Comparison of ENCODE assay signal across 8 mouse cellular contexts in the genomic region with DNA sequence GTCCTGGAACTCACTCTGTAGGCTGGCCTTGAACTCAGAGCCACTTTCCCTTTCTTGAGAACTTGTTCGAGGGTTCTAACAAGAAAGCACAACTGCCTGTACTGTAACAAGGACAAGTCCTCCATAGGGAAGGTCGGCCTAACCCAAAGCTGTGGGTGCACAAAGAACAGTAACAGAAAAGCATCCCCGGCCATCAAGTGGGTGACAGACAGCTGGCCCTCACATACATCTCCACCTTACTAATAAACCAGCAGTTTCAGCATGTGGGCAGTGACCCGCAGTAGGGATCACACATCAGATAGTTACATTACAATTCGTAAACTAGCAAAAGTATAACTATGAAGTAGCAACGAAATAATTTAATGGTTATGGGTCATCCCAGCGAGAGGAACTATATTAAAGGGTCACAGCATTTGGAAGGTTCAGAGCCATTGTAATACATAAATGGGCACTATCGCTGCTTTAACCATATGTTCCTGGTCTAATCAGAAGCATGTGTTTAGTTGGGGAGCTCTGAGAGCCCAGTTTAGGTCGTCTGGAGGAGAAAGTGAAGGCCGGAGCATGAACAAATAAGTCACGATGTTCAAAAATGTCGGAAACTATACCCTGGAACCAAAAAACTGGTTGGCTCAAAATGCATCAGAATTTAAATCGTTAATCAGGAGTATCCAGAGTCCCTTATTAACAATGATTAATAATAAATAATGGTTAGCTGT. TPM values are rescaled to one million over a fixed set of nuclear protein-coding genes. Genes with fewer than 3 reads are reported as not detected.
DNase-seq lines count a peak whose midpoint lies in the region; ATAC-seq and TF ChIP-seq lines count a peak whose summit lies in the region.

No protein-coding gene starts in this region.

- H3K4me2 ChIP-seq in hindbrain, embryonic 14.5 days (replicated peaks) = peak overlapping the region; percentile 87
- peak overlapping the region; percentile 73 for H3K4me2 ChIP-seq in midbrain, postnatal 0 days (ENCODE audit: low read depth, low read length, poor library complexity, severe bottlenecking)

- H3K9ac ChIP-seq in liver, adult 2 months (ENCODE audit: low read depth, low read length) = no peak overlapping the region
- H3K9ac ChIP-seq in hindbrain, embryonic 14.5 days = peak overlapping the region; percentile 93
- peak overlapping the region; percentile 63 for H3K9ac ChIP-seq in midbrain, postnatal 0 days (replicated peaks; ENCODE audit: low read length, poor library complexity, severe bottlenecking)

- peak; percentile 29 for ATAC-seq in hindbrain, embryonic 14.5 days (ENCODE audit: low FRiP score)
- peak; percentile 45; the same call in 1 of the 2 replicates for ATAC-seq in midbrain, postnatal 0 days (ENCODE audit: low FRiP score)
- no peak for ATAC-seq in inflammation-experienced regulatory T-cells, adult 6 months

- no peaks in the 10 kb centered on the region for H3K9me3 ChIP-seq in hindbrain, embryonic 14.5 days (ENCODE audit: control insufficient read depth, low read length)
- H3K9me3 ChIP-seq in midbrain, postnatal 0 days (ENCODE audit: low read length) = no peaks in the 10 kb centered on the region

- DNase-seq in liver, adult 2 months (ENCODE audit: extremely low read depth, low read depth, low spot score) = no peak
- no peak for DNase-seq in liver
- DNase-seq in hindbrain, embryonic 14.5 days (ENCODE audit: low spot score) = no peak
- no peak for DNase-seq in midbrain, postnatal 0 days (ENCODE audit: low spot score)
- DNase-seq in left cerebral cortex, adult 9 months (ENCODE audit: low spot score in 2 of 2) = no peak
- DNase-seq in right cerebral cortex, postnatal 14 days = no peak

- peaks cover 4% of the 10 kb centered on the region; the same call in 1 of the 2 replicates for H3K4me1 ChIP-seq in liver, adult 2 months (ENCODE audit: control insufficient read depth, insufficient read depth, low read length)
- peaks cover 8% of the 10 kb centered on the region for H3K4me1 ChIP-seq in cortical plate, adult 2 months (ENCODE audit: control insufficient read depth, insufficient read depth, low read length)
- peaks cover 13% of the 10 kb centered on the region for H3K4me1 ChIP-seq in hindbrain, embryonic 14.5 days (replicated peaks; ENCODE audit: control insufficient read depth, insufficient read depth, low read length)
- H3K4me1 ChIP-seq in midbrain, postnatal 0 days (ENCODE audit: insufficient read depth, low read length) = no peaks in the 10 kb centered on the region

- no peak for TF ChIP-seq POLR2A in liver, adult 2 months (IDR thresholded peaks at IDR 0.05; ENCODE audit: extremely low read depth, insufficient read depth, low read length)
- TF ChIP-seq POLR2A in cortical plate, adult 2 months (IDR thresholded peaks at IDR 0.05; ENCODE audit: extremely low read depth, insufficient read depth, low read length) = no peak

- H3K27me3 ChIP-seq in liver, adult 2 months (ENCODE audit: control insufficient read depth, insufficient read depth, low read length) = no peaks in the 10 kb centered on the region
- H3K27me3 ChIP-seq in hindbrain, embryonic 14.5 days (ENCODE audit: control insufficient read depth, insufficient read depth, low read length) = no peaks in the 10 kb centered on the region
- no peaks in the 10 kb centered on the region for H3K27me3 ChIP-seq in midbrain, postnatal 0 days (ENCODE audit: insufficient read depth, low read length)

- 46% methylated on average over 13 of the region's 13 CpGs for WGBS in liver, adult 2 months
- WGBS in hindbrain, embryonic 14.5 days = 37% methylated on average over 13 of the region's 13 CpGs
- WGBS in midbrain, postnatal 0 days = 32% methylated on average over 13 of the region's 13 CpGs

- no peak for TF ChIP-seq CTCF in liver, adult 2 months (IDR thresholded peaks at IDR 0.05; ENCODE audit: low read depth, low read length)
- TF ChIP-seq CTCF in cortical plate, adult 2 months (IDR thresholded peaks at IDR 0.05; ENCODE audit: extremely low read depth, insufficient read depth, low read length) = no peak
- TF ChIP-seq CTCF in midbrain, postnatal 0 days (IDR thresholded peaks at IDR 0.05) = no peak

- H3K79me2 ChIP-seq in liver, adult 2 months (ENCODE audit: control insufficient read depth, insufficient read depth, low read length) = 0 out of 2 replicates have a peak, but pooled peaks cover 5% of the 10 kb centered on the region

- peaks cover 11% of the 10 kb centered on the region; the same call in 1 of the 2 replicates for H3K36me3 ChIP-seq in liver, adult 2 months (ENCODE audit: control insufficient read depth, insufficient read depth, low read length)
- H3K36me3 ChIP-seq in hindbrain, embryonic 14.5 days (replicated peaks; ENCODE audit: control insufficient read depth, insufficient read depth) = peaks cover 25% of the 10 kb centered on the region
- H3K36me3 ChIP-seq in midbrain, postnatal 0 days (ENCODE audit: insufficient read depth, low read length) = peaks cover 18% of the 10 kb centered on the region

- H3K27ac ChIP-seq in liver, adult 2 months (replicated peaks; ENCODE audit: insufficient read depth, low read depth, low read length) = no peak overlapping the region
- H3K27ac ChIP-seq in cortical plate, adult 2 months (ENCODE audit: insufficient read depth, low read length) = 0 out of 2 replicates have a peak overlapping the region, but pooled peaks have one; percentile 17
- H3K27ac ChIP-seq in hindbrain, embryonic 14.5 days = peak overlapping the region; percentile 86
- H3K27ac ChIP-seq in midbrain, postnatal 0 days (ENCODE audit: low read depth, low read length) = peak overlapping the region; percentile 79

- H3K4me3 ChIP-seq in liver, adult 2 months (ENCODE audit: insufficient read depth, low read depth, low read length) = peak overlapping the region; percentile 90
- H3K4me3 ChIP-seq in cortical plate, adult 2 months (ENCODE audit: insufficient read depth, low read length) = peak overlapping the region; percentile 78
- H3K4me3 ChIP-seq in hindbrain, embryonic 14.5 days (replicated peaks; ENCODE audit: low read length) = peak overlapping the region; percentile 80
- peak overlapping the region; percentile 79 for H3K4me3 ChIP-seq in midbrain, postnatal 0 days (ENCODE audit: low read depth, low read length)

RNA-seq across cellular contexts. Expression of a gene that starts 0.6 kb away (rescaled TPM):
- total RNA-seq in liver, adult 2 months (2014; rRNA removed) = 3.6 and 5.1 TPM in 2 replicates
- 1.2 and 1.5 TPM in 2 replicates for polyA plus RNA-seq in liver, adult 2 months (2012; rRNA removed)
- 19.4 and 20.8 TPM in 2 replicates for polyA plus RNA-seq in cortical plate, adult 2 months (2012; rRNA removed)
- polyA plus RNA-seq in hindbrain, embryonic 14.5 days (2014; fragmentation: Nextera tagmentation; extraction: Ambion mirVana) = 33.3 and 36.7 TPM in 2 replicates
- 17.8 and 27.3 TPM in 2 replicates for total RNA-seq in midbrain, postnatal 0 days (2014; rRNA removed)
- 21.5 and 21.6 TPM in 2 replicates for polyA plus RNA-seq in midbrain, postnatal 0 days (2015; fragmentation: Nextera tagmentation; extraction: Ambion mirVana)
- 10 to 100 TPM; 31.8 to 38.7 (median 33.4) TPM for polyA plus RNA-seq in inflammation-experienced regulatory T-cells, adult 6 months (2017; shearing (Covaris generic))

RNA-seq across cellular contexts. Expression of a gene that starts 25.4 kb away (rescaled TPM):
- total RNA-seq in liver, adult 2 months (2014; rRNA removed) = 0.28 and 0.54 TPM in 2 replicates
- polyA plus RNA-seq in liver, adult 2 months (2012; rRNA removed) = 0.52 and 0.93 TPM in 2 replicates
- 33.7 and 34.8 TPM in 2 replicates for polyA plus RNA-seq in cortical plate, adult 2 months (2012; rRNA removed)
- polyA plus RNA-seq in hindbrain, embryonic 14.5 days (2014; fragmentation: Nextera tagmentation; extraction: Ambion mirVana) = 2.3 and 2.8 TPM in 2 replicates
- total RNA-seq in midbrain, postnatal 0 days (2014; rRNA removed) = 2.2 and 4.4 TPM in 2 replicates
- 4.1 and 4.5 TPM in 2 replicates for polyA plus RNA-seq in midbrain, postnatal 0 days (2015; fragmentation: Nextera tagmentation; extraction: Ambion mirVana)
- under 1 TPM in 2 of 3 experiments, not detected in 1; 0.32 to 0.83 TPM for polyA plus RNA-seq in inflammation-experienced regulatory T-cells, adult 6 months (2017; shearing (Covaris generic))

RNA-seq across cellular contexts. Expression of a gene that starts 48.2 kb away (rescaled TPM):
- total RNA-seq in liver, adult 2 months (2014; rRNA removed) = 44.8 and 45.0 TPM in 2 replicates
- 14.0 and 17.3 TPM in 2 replicates for polyA plus RNA-seq in liver, adult 2 months (2012; rRNA removed)
- polyA plus RNA-seq in cortical plate, adult 2 months (2012; rRNA removed) = 50.4 and 57.2 TPM in 2 replicates
- polyA plus RNA-seq in hindbrain, embryonic 14.5 days (2014; fragmentation: Nextera tagmentation; extraction: Ambion mirVana) = 50.0 and 54.3 TPM in 2 replicates
- 41.4 and 49.5 TPM in 2 replicates for total RNA-seq in midbrain, postnatal 0 days (2014; rRNA removed)
- 31.4 and 33.1 TPM in 2 replicates for polyA plus RNA-seq in midbrain, postnatal 0 days (2015; fragmentation: Nextera tagmentation; extraction: Ambion mirVana)
- polyA plus RNA-seq in inflammation-experienced regulatory T-cells, adult 6 months (2017; shearing (Covaris generic)) = 100 to 1,000 TPM in 1 of 3 experiments, 10 to 100 TPM in 2; 86.4 to 118 (median 99.8) TPM
